Mouse (Mus musculus): ENCODE measurements at regions not wholly inside any gene's neighbourhood (a gene's known extent, or its start where the extent isn't known, plus 50 kb on each side); places are given as distances from the start of the nearest gene placed in this dataset.

- TF ChIP-seq CTCF (IDR thresholded peaks at IDR 0.05; ENCODE audit: low read depth) (no peak), EP300 (IDR thresholded peaks at IDR 0.05; ENCODE audit: low read depth) (no peak)
These were observed 800.1 kb upstream of the Cited2 start for GRCm38 (mm10) chr10:16922888-16923287.

Data from liver, postnatal 0 days (tissue).